Mouse (Mus musculus): ENCODE data around the gene Csmd2.
"Not testable (repeated sequence)": the region's sequence is repeated elsewhere in the genome, so short reads cannot be mapped to it uniquely, and the experiment has no call there.

Csmd2 gene

GRCm38 (mm10) chr4:128609925-128610402, 622.3 kb downstream of the Csmd2 start, which contains the start of gene Zscan20:
Gene Zscan20, minus strand, starts transcription at chr4:128610098.
- peak; percentile 99 for DNase-seq (ENCODE audit: low read depth, low spot score)

- DNase-seq (ENCODE audit: low read depth, low spot score): no peak
Observed at GRCm38 (mm10) chr4:128610706-128611105, 623.0 kb downstream of the Csmd2 start.

GRCm38 (mm10) chr4:128611726-128612125, 624.1 kb downstream of the Csmd2 start:
- DNase-seq (ENCODE audit: low read depth, low spot score): not testable (repeated sequence)

GRCm38 (mm10) chr4:128613326-128613725, 625.7 kb downstream of the Csmd2 start:
- peak; percentile 60 for DNase-seq (ENCODE audit: low read depth, low spot score)

GRCm38 (mm10) chr4:128615761-128616160, 628.1 kb downstream of the Csmd2 start:
- no peak for DNase-seq (ENCODE audit: low read depth, low spot score)

Measured in telencephalon, adult 2 months (tissue).